Mouse (Mus musculus) embryonic fibroblast, embryonic 13.5 days (primary cell): Measurements from ENCODE around the gene Npas3.

Experiments
- CTCF ChIP-seq: IDR thresholded peaks from 2 replicates; pipeline ENCODE4 v1.5.1; 2011; ENCODE audit warnings: mild to moderate bottlenecking, control low read depth, low read length, moderate library complexity, borderline replicate concordance; ENCODE audit not compliant: insufficient read depth
- POLR2A ChIP-seq: IDR thresholded peaks from 2 replicates; pipeline ENCODE4 v1.6.1; 2011; ENCODE audit warnings: low read depth, mild to moderate bottlenecking, control low read depth, low read length, moderate library complexity

DNA sequence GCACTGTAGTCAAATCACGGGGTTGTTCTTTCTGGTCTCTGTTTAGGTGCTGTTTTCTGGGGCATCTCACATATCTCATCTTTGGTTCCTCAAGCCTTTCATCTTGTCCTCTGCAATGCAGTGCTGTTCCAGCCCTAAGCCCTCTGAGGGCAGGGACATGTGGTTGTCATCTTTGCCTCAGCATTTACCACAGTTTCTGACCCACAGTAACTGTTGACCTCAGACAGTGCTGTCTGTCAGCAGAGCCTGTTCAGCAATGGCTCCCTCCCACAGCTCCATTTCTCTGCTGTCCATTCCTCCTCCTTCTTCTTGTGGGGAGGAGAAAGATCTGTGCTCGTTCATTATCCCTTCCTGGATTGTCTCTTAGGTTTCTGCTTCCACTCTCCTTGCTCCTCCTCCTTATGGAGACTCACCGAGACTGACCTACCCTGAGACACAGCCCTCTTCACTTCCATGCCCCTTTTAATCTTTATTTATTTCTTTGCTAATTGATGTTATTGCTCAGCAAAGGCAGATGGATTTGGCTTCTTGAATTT, 79.2 kb downstream of the Npas3 start:
- TF ChIP-seq POLR2A (no peak), CTCF (no peak)
